Mouse (Mus musculus): ENCODE data around the gene Egln3. TPM values are rescaled to one million over a fixed set of nuclear protein-coding genes. Genes with fewer than 3 reads are reported as not detected.

The Egln3 gene
- total and polyA plus RNA-seq, 2 experiments from 2014 or later = 12.4 to 56.8 TPM

DNA sequence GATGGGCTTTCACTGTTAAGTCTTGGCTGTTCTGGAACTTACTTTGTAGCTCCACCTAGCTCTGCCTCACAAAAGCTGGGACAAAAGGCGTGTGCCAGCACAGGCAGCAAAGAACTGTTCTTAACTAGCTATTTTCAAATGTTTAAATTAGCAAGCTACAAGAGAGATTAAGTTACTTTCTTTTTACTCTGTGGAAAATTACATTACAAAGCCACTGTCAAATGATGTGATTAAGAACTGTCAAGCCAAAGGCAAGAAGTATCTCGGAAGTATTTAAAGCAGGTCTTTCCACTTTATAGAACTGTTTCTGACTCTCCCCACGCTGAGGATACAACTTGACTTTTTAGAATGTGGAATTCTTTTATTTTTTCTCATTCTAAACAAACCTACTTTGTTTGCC, 21.4 kb upstream of the Egln3 start:
- Histone ChIP-seq H3K4me1 (ENCODE audit: control insufficient read depth, insufficient read depth) (no peaks in the 10 kb centered on the region), H3K4me3 (ENCODE audit: low read depth, low read length) (no peak overlapping the region), H3K36me3 (replicated peaks; ENCODE audit: control insufficient read depth, insufficient read depth, low read length) (no peaks in the 10 kb centered on the region), H3K27ac (ENCODE audit: low read depth) (no peak overlapping the region), H3K4me2 (ENCODE audit: low read depth, low read length) (no peak overlapping the region), H3K27me3 (ENCODE audit: control insufficient read depth, insufficient read depth, low read length) (no peaks in the 10 kb centered on the region), H3K9me3 (replicated peaks; ENCODE audit: control insufficient read depth, low read length) (no peaks in the 10 kb centered on the region), H3K9ac (replicated peaks; ENCODE audit: low read depth, low read length) (no peak overlapping the region)
- DNase-seq (ENCODE audit: low spot score) = no peak
- WGBS = 75% methylated on average over 3 of the region's 3 CpGs
- ATAC-seq (ENCODE audit: insufficient read depth, low read depth) = no peak
- TF ChIP-seq CTCF (IDR thresholded peaks at IDR 0.05; ENCODE audit: low read depth) = no peak
- TF ChIP-seq EP300 (IDR thresholded peaks at IDR 0.05; ENCODE audit: low read depth) = no peak

DNA sequence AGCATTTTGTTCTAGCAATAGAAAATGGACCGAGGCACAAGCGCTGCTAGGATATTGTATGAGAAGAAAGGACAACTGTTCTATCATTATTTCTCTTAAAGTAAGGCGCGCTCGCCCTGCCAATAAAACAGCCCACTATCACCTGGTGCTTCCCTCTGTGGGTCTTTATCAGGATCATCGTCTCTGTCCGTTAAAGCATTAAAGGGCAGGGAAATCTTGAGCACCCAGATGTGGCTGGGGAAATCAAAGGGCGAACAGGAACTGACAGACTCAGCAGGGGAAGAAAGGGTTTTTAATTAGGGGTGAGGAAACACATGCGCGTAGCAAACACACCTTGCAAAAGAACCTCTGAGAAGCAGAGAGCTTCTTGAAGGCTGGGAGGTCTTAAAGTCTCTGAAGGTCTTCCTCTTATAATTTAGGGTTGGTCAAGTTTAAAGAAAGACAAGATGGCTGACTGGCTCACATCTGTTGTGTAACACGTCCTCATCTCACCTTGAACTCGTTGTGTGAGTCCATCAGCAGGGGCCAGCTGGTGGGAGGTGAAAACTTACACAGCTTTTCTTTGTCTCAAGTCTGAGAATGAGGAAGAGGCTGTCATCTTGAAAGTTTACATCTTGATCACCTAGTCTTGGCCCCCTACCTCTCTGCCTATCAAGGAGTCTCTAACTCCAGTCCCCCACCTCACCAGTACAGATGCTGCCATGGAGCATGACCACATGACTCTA, 18.5 kb upstream of the Egln3 start:
- Histone ChIP-seq H3K4me3 (ENCODE audit: low read depth, low read length) (no peak overlapping the region), H3K27ac (ENCODE audit: low read depth) (no peak overlapping the region), H3K36me3 (replicated peaks; ENCODE audit: control insufficient read depth, insufficient read depth, low read length) (no peaks in the 10 kb centered on the region), H3K4me1 (ENCODE audit: control insufficient read depth, insufficient read depth) (no peaks in the 10 kb centered on the region), H3K9ac (replicated peaks; ENCODE audit: low read depth, low read length) (no peak overlapping the region), H3K9me3 (replicated peaks; ENCODE audit: control insufficient read depth, low read length) (no peaks in the 10 kb centered on the region), H3K4me2 (ENCODE audit: low read depth, low read length) (no peak overlapping the region), H3K27me3 (ENCODE audit: control insufficient read depth, insufficient read depth, low read length) (no peaks in the 10 kb centered on the region)
- no peak for TF ChIP-seq EP300 (IDR thresholded peaks at IDR 0.05; ENCODE audit: low read depth)
- no peak for TF ChIP-seq CTCF (IDR thresholded peaks at IDR 0.05; ENCODE audit: low read depth)
- no peak for DNase-seq (ENCODE audit: low spot score)
- 62% methylated on average over 12 of the region's 12 CpGs for WGBS
- ATAC-seq (ENCODE audit: insufficient read depth, low read depth) = no peak

DNA sequence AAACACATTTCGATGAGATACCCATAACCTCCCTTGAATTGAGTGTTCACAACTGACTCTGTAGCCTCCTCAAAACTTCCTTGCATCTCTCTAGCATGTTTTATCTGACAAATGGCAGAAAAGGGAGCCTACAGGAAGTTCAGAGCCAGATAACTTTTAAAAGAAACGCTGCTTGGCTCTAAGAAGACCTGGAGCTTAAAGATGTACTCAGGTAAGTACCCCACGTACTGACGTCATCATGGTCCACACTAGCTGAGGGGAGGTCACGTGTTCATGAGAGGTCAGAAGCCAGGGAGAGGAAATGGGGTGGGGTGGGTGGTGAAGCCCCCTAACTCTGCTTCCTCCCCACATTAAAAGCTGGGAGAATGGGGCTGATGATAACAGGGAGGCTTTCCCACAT, 13.0 kb upstream of the Egln3 start:
- 59% methylated on average over 5 of the region's 5 CpGs for WGBS
- ATAC-seq (ENCODE audit: insufficient read depth, low read depth) (no peak), DNase-seq (ENCODE audit: low spot score) (no peak)
- TF ChIP-seq EP300 (IDR thresholded peaks at IDR 0.05; ENCODE audit: low read depth) = no peak
- TF ChIP-seq CTCF (IDR thresholded peaks at IDR 0.05; ENCODE audit: low read depth) = no peak
- no peaks in the 10 kb centered on the region for H3K4me1 ChIP-seq (ENCODE audit: control insufficient read depth, insufficient read depth)
- no peak overlapping the region for H3K9ac ChIP-seq (replicated peaks; ENCODE audit: low read depth, low read length)
- H3K9me3 ChIP-seq (replicated peaks; ENCODE audit: control insufficient read depth, low read length) = no peaks in the 10 kb centered on the region
- no peak overlapping the region for H3K4me2 ChIP-seq (ENCODE audit: low read depth, low read length)
- H3K27ac ChIP-seq (ENCODE audit: low read depth) = no peak overlapping the region
- H3K27me3 ChIP-seq (ENCODE audit: control insufficient read depth, insufficient read depth, low read length) = no peaks in the 10 kb centered on the region
- H3K4me3 ChIP-seq (ENCODE audit: low read depth, low read length) = no peak overlapping the region
- H3K36me3 ChIP-seq (replicated peaks; ENCODE audit: control insufficient read depth, insufficient read depth, low read length) = no peaks in the 10 kb centered on the region

DNA sequence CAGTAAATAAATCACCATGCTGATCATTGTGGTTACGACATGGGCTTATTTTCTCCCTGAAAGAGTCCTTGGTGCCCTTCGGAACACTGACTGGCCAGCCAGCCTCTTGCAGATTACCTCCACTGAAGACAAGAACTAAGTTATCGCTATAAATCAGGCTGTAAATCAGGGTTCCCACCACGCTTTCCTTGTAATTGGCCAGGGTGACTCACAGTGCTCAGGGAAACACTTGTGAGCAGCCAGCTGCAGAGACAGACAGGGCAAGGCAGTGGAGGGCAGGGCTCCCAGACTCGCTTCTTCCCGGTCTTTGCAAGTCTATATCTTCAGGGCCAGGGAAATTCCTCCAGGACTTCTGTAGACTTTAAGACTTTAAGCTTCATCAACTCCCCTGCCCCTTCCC, 10.8 kb upstream of the Egln3 start:
- 59% methylated on average over 6 of the region's 6 CpGs for WGBS
- DNase-seq (ENCODE audit: low spot score) (no peak), ATAC-seq (ENCODE audit: insufficient read depth, low read depth) (no peak)
- no peak overlapping the region for H3K27ac ChIP-seq (ENCODE audit: low read depth)
- no peak overlapping the region for H3K9ac ChIP-seq (replicated peaks; ENCODE audit: low read depth, low read length)
- no peaks in the 10 kb centered on the region for H3K9me3 ChIP-seq (replicated peaks; ENCODE audit: control insufficient read depth, low read length)
- no peak overlapping the region for H3K4me3 ChIP-seq (ENCODE audit: low read depth, low read length)
- H3K36me3 ChIP-seq (replicated peaks; ENCODE audit: control insufficient read depth, insufficient read depth, low read length) = no peaks in the 10 kb centered on the region
- H3K27me3 ChIP-seq (ENCODE audit: control insufficient read depth, insufficient read depth, low read length) = no peaks in the 10 kb centered on the region
- H3K4me1 ChIP-seq (ENCODE audit: control insufficient read depth, insufficient read depth) = no peaks in the 10 kb centered on the region
- TF ChIP-seq CTCF (IDR thresholded peaks at IDR 0.05; ENCODE audit: low read depth) (no peak), EP300 (IDR thresholded peaks at IDR 0.05; ENCODE audit: low read depth) (no peak)
- H3K4me2 ChIP-seq (ENCODE audit: low read depth, low read length) = no peak overlapping the region

DNA sequence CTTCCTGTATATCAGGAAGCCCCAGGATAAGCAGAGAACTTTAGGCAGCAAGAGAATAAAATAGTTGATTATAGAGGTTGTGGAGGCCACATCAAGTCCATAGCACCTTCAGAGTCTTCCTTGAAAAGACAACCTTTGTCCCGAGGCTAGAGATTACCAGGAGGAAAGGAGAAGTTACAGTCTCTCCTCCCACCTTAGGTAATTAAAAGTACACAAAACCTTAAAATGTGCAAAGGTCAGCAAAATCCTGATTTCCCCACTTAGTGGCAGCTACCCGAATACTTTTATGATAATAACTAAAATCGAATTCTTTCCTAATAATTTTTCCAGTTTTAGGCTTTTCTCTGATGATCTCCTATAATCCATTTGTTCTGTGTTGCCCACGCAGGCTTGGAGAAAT, 10.2 kb upstream of the Egln3 start:
- WGBS = 65% methylated on average over 4 of the region's 4 CpGs
- TF ChIP-seq EP300 (IDR thresholded peaks at IDR 0.05; ENCODE audit: low read depth) (no peak), CTCF (IDR thresholded peaks at IDR 0.05; ENCODE audit: low read depth) (no peak)
- H3K9me3 ChIP-seq (replicated peaks; ENCODE audit: control insufficient read depth, low read length) = no peaks in the 10 kb centered on the region
- no peak overlapping the region for H3K9ac ChIP-seq (replicated peaks; ENCODE audit: low read depth, low read length)
- H3K27me3 ChIP-seq (ENCODE audit: control insufficient read depth, insufficient read depth, low read length) = no peaks in the 10 kb centered on the region
- DNase-seq (ENCODE audit: low spot score) (no peak), ATAC-seq (ENCODE audit: insufficient read depth, low read depth) (no peak)
- no peaks in the 10 kb centered on the region for H3K36me3 ChIP-seq (replicated peaks; ENCODE audit: control insufficient read depth, insufficient read depth, low read length)
- no peaks in the 10 kb centered on the region for H3K4me1 ChIP-seq (ENCODE audit: control insufficient read depth, insufficient read depth)
- no peak overlapping the region for H3K27ac ChIP-seq (ENCODE audit: low read depth)
- H3K4me3 ChIP-seq (ENCODE audit: low read depth, low read length) = no peak overlapping the region
- no peak overlapping the region for H3K4me2 ChIP-seq (ENCODE audit: low read depth, low read length)

DNA sequence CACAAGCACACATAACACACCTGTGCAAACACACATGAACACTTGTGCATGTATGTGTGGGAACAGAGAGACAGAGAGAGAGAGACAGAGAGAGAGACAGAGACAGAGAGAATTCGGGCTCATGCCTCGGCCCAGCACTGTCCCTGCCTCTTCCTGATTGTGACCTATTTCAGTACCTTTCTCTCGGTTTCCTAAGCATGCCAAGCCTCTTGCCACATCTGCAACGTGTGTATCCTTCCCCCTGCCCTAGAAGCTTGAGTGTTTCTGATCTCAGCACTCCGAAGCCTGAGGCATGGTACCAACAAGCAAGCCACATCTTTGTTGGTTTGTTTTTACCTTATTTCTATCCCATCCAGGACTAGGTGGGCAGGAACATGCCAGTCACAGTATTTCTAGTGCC, 9.6 kb upstream of the Egln3 start:
- Histone ChIP-seq H3K9ac (replicated peaks; ENCODE audit: low read depth, low read length) (no peak overlapping the region), H3K36me3 (replicated peaks; ENCODE audit: control insufficient read depth, insufficient read depth, low read length) (no peaks in the 10 kb centered on the region), H3K4me1 (ENCODE audit: control insufficient read depth, insufficient read depth) (no peaks in the 10 kb centered on the region), H3K4me2 (ENCODE audit: low read depth, low read length) (no peak overlapping the region), H3K27me3 (ENCODE audit: control insufficient read depth, insufficient read depth, low read length) (no peaks in the 10 kb centered on the region), H3K9me3 (replicated peaks; ENCODE audit: control insufficient read depth, low read length) (no peaks in the 10 kb centered on the region), H3K27ac (ENCODE audit: low read depth) (no peak overlapping the region), H3K4me3 (ENCODE audit: low read depth, low read length) (no peak overlapping the region)
- no peak for ATAC-seq (ENCODE audit: insufficient read depth, low read depth)
- WGBS = 49% methylated on average over 5 of the region's 5 CpGs
- no peak for DNase-seq (ENCODE audit: low spot score)
- no peak for TF ChIP-seq CTCF (IDR thresholded peaks at IDR 0.05; ENCODE audit: low read depth)
- no peak for TF ChIP-seq EP300 (IDR thresholded peaks at IDR 0.05; ENCODE audit: low read depth)
